Mouse (Mus musculus) retina, embryonic 14.5 days (tissue): Measurements from ENCODE around the gene Ciart.
"Not testable (repeated sequence)": the region's sequence is repeated elsewhere in the genome, so short reads cannot be mapped to it uniquely, and the experiment has no call there.

Source experiments
- DNase-seq: peaks from one replicate; pipeline ENCODE4 v3.0.0-alpha.2; 2015; ENCODE audit warnings: low spot score

The Ciart gene

GRCm38 (mm10) chr3:95865050-95865449 is 17.0 kb downstream of the Ciart start:
- no peak for DNase-seq

DNA sequence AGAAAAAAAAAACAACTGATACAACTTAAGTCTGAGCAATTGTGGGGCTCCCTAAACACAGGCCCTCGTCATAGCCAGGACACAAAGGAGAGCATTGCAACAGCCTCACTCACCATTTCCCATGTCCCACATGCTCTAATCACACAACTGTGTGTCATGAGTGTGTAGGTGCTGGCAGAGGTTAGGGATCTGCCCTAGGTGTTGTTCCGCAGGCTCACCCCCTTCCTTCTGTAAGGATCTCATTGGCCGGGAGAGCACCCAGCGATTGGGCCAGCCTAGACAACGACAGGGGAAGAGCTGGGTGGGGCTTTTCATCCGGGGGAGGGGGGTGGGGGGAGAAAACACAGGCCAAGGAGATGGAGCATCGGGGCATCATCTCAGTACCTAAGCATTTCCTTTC is 18.5 kb downstream of the Ciart start:
- no peak for DNase-seq

DNA sequence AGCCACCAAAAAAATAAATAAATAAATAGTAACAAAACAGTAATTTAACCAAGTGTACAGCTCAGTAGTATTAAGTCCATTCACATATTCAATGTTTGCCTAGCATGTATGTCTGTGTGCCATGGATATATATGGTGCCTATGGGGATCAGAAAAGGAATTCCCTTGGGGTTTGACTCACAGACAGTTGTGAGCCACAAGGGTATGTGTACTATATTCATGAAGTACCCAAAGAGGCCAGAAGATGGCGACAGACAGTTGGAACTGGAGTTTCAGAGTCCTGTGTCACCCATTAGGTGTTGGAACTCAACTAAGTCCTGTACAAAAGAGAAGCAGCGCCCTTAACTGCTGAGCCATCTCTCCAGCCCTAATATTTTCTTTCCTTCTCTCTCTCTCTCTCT is 20.3 kb downstream of the Ciart start:
- DNase-seq, result peak; percentile 87

GRCm38 (mm10) chr3:95861216-95861615 is 20.8 kb downstream of the Ciart start:
- no peak for DNase-seq

- DNase-seq, result peak; percentile 49
Observed at GRCm38 (mm10) chr3:95860323-95860722, 21.7 kb downstream of the Ciart start.

GRCm38 (mm10) chr3:95858278-95858677 is 23.8 kb downstream of the Ciart start:
- DNase-seq, result not testable (repeated sequence)

DNA sequence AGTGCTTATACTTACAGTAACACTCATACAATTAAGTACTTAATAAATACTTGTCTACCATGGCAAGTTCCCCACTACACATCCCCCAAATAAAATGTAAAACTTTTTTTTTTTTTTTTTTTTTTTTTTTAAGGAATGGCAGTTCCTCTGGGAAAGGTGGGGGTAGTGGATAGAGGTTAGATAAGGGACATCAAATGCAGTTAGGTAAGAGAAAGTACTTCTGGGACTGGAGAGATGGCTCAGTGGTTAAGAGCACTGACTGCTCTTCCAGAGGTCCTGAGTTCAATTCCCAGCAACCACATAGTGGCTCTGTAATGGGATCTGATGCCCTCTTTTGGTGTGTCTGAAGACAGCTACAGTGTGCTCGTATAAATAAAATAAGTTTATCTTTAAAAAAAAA is 25.0 kb downstream of the Ciart start:
- DNase-seq, result not testable (repeated sequence)

- DNase-seq, result no peak
Observed at GRCm38 (mm10) chr3:95856115-95856514, 25.9 kb downstream of the Ciart start.

GRCm38 (mm10) chr3:95855502-95856089 is 26.5 kb downstream of the Ciart start, which contains the start of gene Prpf3:
Prpf3 (minus strand) TSS chr3:95855885.
- DNase-seq, result peak; percentile 96

GRCm38 (mm10) chr3:95851317-95851716 is 30.7 kb downstream of the Ciart start:
- DNase-seq, result no peak

DNA sequence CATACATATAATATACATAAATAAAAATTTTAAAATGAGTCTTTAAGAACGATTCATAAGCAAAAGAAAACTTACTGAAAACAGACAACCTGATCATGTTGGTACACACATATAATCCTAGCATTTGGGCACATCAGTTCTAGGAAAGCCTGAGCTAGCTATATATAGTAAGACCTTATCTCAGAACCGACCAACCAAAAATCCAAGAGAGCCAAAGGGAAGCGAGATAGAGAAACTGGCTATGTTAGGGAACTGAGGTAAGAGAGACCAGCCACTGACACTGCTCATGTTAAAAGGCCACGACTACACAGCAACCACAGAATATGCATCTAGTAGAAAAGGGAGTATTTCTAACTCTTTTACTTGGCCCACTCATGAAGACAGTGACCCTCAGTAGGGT is 31.4 kb downstream of the Ciart start:
- DNase-seq, result no peak

GRCm38 (mm10) chr3:95842503-95843214 is 39.4 kb downstream of the Ciart start:
- DNase-seq, result no peak

DNA sequence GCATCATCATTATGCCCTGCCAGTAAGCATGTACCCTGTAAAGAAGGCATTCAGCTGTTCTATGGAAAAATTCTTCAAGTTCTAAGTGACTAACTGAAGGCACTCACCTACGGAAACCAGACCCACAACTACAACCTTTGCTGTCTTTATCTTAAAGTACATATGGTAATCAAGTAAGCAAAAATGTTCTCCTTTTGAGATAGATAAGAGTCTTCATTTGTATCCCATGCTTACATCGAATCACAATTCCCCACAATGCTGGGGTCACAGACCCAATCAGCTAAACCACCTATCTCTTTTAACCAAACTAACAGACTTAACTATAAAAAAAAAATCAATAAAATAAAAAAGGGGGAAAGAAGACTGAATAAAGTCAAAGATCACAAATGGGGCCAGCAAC is 42.8 kb downstream of the Ciart start:
- DNase-seq, result no peak

GRCm38 (mm10) chr3:95829053-95829452 is 53.0 kb downstream of the Ciart start:
- no peak for DNase-seq
